Mouse (Mus musculus): ENCODE data around the gene Slc44a3. TPM values are rescaled to one million over a fixed set of nuclear protein-coding genes. Genes with fewer than 3 reads are reported as not detected.

The Slc44a3 gene
- total RNA-seq, 2 experiments from 2014 or later = 0.32 to 0.74 TPM

GRCm38 (mm10) chr3:121506756-121507155 is 25.4 kb downstream of the Slc44a3 start:
- DNase-seq = no peak
- intact Hi-C loops (cut with DNase I) = no loop called here

- no peak for DNase-seq
- intact Hi-C loops (cut with DNase I) = no loop called here
Observed at GRCm38 (mm10) chr3:121506175-121506574, 26.0 kb downstream of the Slc44a3 start.

- no peak for DNase-seq
- intact Hi-C loops (cut with DNase I) = no loop called here
Observed at GRCm38 (mm10) chr3:121504927-121505487, 27.2 kb downstream of the Slc44a3 start.

- DNase-seq = no peak
- intact Hi-C loops (cut with DNase I) = loop anchor here (1.0 to 2.0 kb wide), 2 partner anchors 74 to 193 kb away; partner anchors contain the start of gene Cnn3
Observed at GRCm38 (mm10) chr3:121500734-121501133, 31.5 kb downstream of the Slc44a3 start.

GRCm38 (mm10) chr3:121500225-121500624 is 32.0 kb downstream of the Slc44a3 start:
- intact Hi-C loops (cut with DNase I) = loop anchor here (1.0 to 2.0 kb wide), 2 partner anchors 73 to 193 kb away; partner anchors contain the start of gene Cnn3
- DNase-seq = peak; percentile 81 to 88

GRCm38 (mm10) chr3:121493997-121494421 is 38.2 kb downstream of the Slc44a3 start:
- intact Hi-C loops (cut with DNase I) = no loop called here
- no peak for DNase-seq

- no peak for DNase-seq
- intact Hi-C loops (cut with DNase I) = no loop called here
Observed at GRCm38 (mm10) chr3:121492026-121492425, 40.2 kb downstream of the Slc44a3 start.

- intact Hi-C loops (cut with DNase I) = no loop called here
- DNase-seq = no peak
Observed at GRCm38 (mm10) chr3:121490941-121491340, 41.3 kb downstream of the Slc44a3 start.

GRCm38 (mm10) chr3:121489462-121490118 is 42.6 kb downstream of the Slc44a3 start:
- intact Hi-C loops (cut with DNase I) = no loop called here

GRCm38 (mm10) chr3:121485201-121485600 is 47.0 kb downstream of the Slc44a3 start:
- DNase-seq = no peak
- intact Hi-C loops (cut with DNase I) = no loop called here

More at GRCm38 (mm10) chr3:121489462-121490118, 42.6 kb downstream of the Slc44a3 start:
- peak in 1 of 2 experiments; percentile 32 for DNase-seq

- intact Hi-C loops (cut with DNase I) = no loop called here
- no peak for DNase-seq
Observed at GRCm38 (mm10) chr3:121483266-121484161, 48.7 kb downstream of the Slc44a3 start.

- DNase-seq = no peak
- intact Hi-C loops (cut with DNase I) = no loop called here
Observed at GRCm38 (mm10) chr3:121481564-121481963, 50.6 kb downstream of the Slc44a3 start.

- no peak for DNase-seq
- intact Hi-C loops (cut with DNase I) = no loop called here
Observed at GRCm38 (mm10) chr3:121480961-121481436, 51.2 kb downstream of the Slc44a3 start.

GRCm38 (mm10) chr3:121480030-121480960 is 51.9 kb downstream of the Slc44a3 start:
- intact Hi-C loops (cut with DNase I) = no loop called here
- no peak for DNase-seq

- intact Hi-C loops (cut with DNase I) = no loop called here
Observed at GRCm38 (mm10) chr3:121474738-121475137, 57.5 kb downstream of the Slc44a3 start.

GRCm38 (mm10) chr3:121471703-121472102 is 60.5 kb downstream of the Slc44a3 start:
- no peak for DNase-seq
- intact Hi-C loops (cut with DNase I) = no loop called here

More at GRCm38 (mm10) chr3:121474738-121475137, 57.5 kb downstream of the Slc44a3 start:
- DNase-seq = no peak

GRCm38 (mm10) chr3:121469185-121469975 is 62.8 kb downstream of the Slc44a3 start:
- intact Hi-C loops (cut with DNase I) = no loop called here
- DNase-seq = peak; percentile 36 to 46

- intact Hi-C loops (cut with DNase I) = no loop called here
Observed at GRCm38 (mm10) chr3:121468136-121468535, 64.1 kb downstream of the Slc44a3 start.

GRCm38 (mm10) chr3:121467094-121467552 is 65.1 kb downstream of the Slc44a3 start:
- intact Hi-C loops (cut with DNase I) = no loop called here
- DNase-seq = no peak

More at GRCm38 (mm10) chr3:121468136-121468535, 64.1 kb downstream of the Slc44a3 start:
- DNase-seq = no peak

Measured in heart, postnatal 10 days (tissue).